Mouse (Mus musculus): ENCODE measurements around the gene Ppil4. TPM values are rescaled to one million over a fixed set of nuclear protein-coding genes. Genes with fewer than 3 reads are reported as not detected.
"Not testable (repeated sequence)": the region's sequence is repeated elsewhere in the genome, so short reads cannot be mapped to it uniquely, and the experiment has no call there.

Ppil4 gene
- polyA plus RNA-seq (2014; fragmentation: Nextera tagmentation; extraction: Ambion mirVana) = 43.5 and 44.0 TPM in 2 replicates

DNA sequence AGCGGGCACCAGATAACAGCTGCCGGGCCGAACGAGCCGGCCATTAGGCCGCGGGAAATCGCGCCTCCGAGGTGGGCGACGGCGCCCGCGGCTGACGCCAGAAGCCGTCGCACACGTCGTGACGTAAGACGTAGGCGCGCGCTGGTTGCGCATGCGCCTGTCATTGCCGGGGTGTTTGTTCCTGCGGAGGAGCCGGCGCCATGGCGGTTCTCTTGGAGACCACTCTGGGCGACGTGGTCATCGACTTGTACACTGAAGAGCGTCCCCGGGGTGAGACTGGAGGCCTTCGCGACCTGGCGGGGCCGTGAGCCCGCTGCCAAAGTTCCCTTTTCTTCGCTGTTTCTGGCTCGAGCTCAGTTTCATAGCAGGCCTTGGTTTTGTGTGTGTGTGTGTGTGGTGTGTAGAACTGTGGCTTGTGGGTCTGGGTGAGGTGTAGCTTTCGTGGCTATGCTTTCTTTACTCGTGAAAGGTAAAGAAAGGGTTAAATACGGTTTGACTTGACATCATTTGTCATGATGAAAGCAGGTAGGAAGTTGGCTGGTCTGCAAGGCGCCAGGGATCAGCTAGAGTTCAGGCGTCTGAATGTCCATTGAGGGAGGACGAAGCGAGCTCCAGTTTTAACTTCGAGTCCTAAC is at the start of gene Ppil4, which contains the start of gene Ginm1:
Ppil4 (plus strand) TSS at position 141 of the 635 bp plus-strand sequence.
Ginm1 (minus strand) TSS at position 74 of the 635 bp plus-strand sequence.
- Histone ChIP-seq H3K36me3 (ENCODE audit: control insufficient read depth, insufficient read depth, low read length) (peaks cover 27% of the 10 kb centered on the region), H3K4me1 (ENCODE audit: control insufficient read depth, insufficient read depth, low read length) (peaks cover 14% of the 10 kb centered on the region), H3K27ac (ENCODE audit: low read length) (peak within 1 kb of the TSS; percentile 13; the same call in 1 of the 2 replicates), H3K4me3 (ENCODE audit: low read depth, low read length) (peak within 1 kb of the TSS; percentile 89), H3K27me3 (ENCODE audit: control insufficient read depth, insufficient read depth, low read length) (no peaks in the 10 kb centered on the region), H3K4me2 (replicated peaks; ENCODE audit: low read depth, low read length) (peak within 1 kb of the TSS; percentile 59), H3K9me3 (ENCODE audit: control insufficient read depth, low read depth, low read length) (no peaks in the 10 kb centered on the region), H3K9ac (replicated peaks; ENCODE audit: low read depth, low read length) (peak within 1 kb of the TSS; percentile 66)
- peak; percentile 92 for ATAC-seq (ENCODE audit: insufficient number of reproducible peaks, insufficient read depth, low FRiP score, low read depth)
- under 1% methylated on average over 52 of the region's 52 CpGs for WGBS

DNA sequence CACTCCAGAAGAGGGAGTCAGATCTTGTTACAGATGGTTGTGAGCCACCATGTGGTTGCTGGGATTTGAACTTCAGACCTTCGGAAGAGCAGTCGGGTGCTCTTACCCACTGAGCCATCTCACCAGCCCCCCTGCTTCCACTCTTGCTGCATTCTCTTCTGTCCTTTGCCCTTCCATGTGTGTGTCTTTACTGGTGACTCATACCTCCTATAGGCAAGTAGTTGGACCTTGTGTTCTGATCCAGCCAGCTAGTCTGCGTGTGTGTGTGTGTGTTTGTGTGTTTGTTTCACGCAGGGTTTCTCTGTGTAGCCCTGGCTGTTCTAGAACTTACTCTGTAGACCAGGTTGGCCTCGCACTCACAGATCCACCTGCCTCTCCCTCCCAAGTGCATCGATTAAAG is 47.2 kb upstream of the Ppil4 start:
- not testable (repeated sequence) for ATAC-seq (ENCODE audit: insufficient number of reproducible peaks, insufficient read depth, low FRiP score, low read depth); H3K4me2 ChIP-seq (replicated peaks; ENCODE audit: low read depth, low read length); H3K27me3 ChIP-seq (ENCODE audit: control insufficient read depth, insufficient read depth, low read length); H3K4me3 ChIP-seq (ENCODE audit: low read depth, low read length); H3K9me3 ChIP-seq (ENCODE audit: control insufficient read depth, low read depth, low read length); H3K27ac ChIP-seq (ENCODE audit: low read length); H3K4me1 ChIP-seq (ENCODE audit: control insufficient read depth, insufficient read depth, low read length); H3K9ac ChIP-seq (replicated peaks; ENCODE audit: low read depth, low read length)
- WGBS = 89% methylated on average over 6 of the region's 6 CpGs
- peaks cover 40% of the 10 kb centered on the region for H3K36me3 ChIP-seq (ENCODE audit: control insufficient read depth, insufficient read depth, low read length)

DNA sequence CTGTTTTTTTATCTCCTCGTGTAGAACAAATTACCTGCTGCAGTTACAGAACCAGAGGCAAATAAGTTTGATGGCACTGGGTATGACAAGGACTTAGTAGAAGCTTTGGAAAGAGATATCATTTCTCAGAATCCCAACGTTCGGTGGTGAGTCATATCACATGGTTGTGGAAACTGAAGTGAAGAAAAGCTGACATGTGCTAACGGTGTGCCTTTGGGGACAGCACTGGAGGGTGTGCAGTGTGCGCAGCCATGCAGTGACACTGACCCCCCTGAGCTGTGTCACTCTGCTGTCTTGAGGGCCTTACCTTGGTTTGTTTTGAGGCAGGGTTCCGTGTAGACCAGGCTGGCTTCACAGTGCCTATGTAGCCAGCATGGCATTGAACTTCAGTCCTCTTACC is 43.9 kb upstream of the Ppil4 start:
- peaks cover 42% of the 10 kb centered on the region for H3K36me3 ChIP-seq (ENCODE audit: control insufficient read depth, insufficient read depth, low read length)
- WGBS = 85% methylated on average over 6 of the region's 6 CpGs
- H3K27ac ChIP-seq (ENCODE audit: low read length) = no peak overlapping the region

DNA sequence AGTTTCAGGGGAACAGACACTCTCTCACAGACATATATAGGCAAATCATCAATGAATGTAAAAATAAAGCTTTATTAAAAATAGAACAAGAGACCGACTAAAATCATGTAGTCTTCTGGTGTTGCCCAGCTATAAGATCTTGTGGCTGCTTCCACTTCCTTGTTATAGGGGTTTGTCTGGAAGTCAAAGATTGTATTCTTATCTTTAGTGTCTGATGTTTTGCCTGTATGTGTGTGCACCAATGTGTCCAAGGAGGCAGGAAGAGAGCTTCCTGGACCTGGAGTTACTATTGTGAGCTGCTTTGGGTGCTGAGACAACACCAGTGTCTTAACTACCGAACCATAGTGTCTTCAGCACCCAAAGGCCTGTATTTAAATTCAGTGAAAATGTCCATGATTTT is 35.1 kb upstream of the Ppil4 start:
- H3K4me1 ChIP-seq (ENCODE audit: control insufficient read depth, insufficient read depth, low read length) = no peaks in the 10 kb centered on the region
- peaks cover 36% of the 10 kb centered on the region for H3K36me3 ChIP-seq (ENCODE audit: control insufficient read depth, insufficient read depth, low read length)
- WGBS = 95% methylated on average over 2 of the region's 2 CpGs

More for the DNA sequence above, 43.9 kb upstream of the Ppil4 start:
- Histone ChIP-seq H3K4me1 (ENCODE audit: control insufficient read depth, insufficient read depth, low read length) (no peaks in the 10 kb centered on the region), H3K9me3 (ENCODE audit: control insufficient read depth, low read depth, low read length) (no peaks in the 10 kb centered on the region), H3K4me3 (ENCODE audit: low read depth, low read length) (no peak overlapping the region), H3K9ac (replicated peaks; ENCODE audit: low read depth, low read length) (no peak overlapping the region), H3K4me2 (replicated peaks; ENCODE audit: low read depth, low read length) (no peak overlapping the region), H3K27me3 (ENCODE audit: control insufficient read depth, insufficient read depth, low read length) (no peaks in the 10 kb centered on the region)
- ATAC-seq (ENCODE audit: insufficient number of reproducible peaks, insufficient read depth, low FRiP score, low read depth) = no peak

DNA sequence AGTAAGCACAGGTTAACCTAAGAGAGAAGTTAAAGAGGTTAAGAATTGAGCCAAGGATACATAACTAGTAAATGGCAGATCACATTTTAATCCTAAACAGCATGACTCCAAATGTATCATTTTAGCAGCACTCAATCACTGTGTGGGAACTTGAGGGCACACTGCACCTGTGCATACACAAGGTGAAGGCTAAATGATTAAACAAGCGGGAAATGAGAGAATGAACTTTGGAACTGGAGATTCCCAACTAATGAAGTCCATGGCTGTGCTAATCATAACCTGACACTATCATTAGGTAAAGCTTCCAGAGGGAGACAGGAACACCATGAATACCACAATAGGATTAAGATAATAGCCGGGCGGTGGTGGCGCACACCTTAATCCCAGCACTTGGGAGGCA is 20.3 kb upstream of the Ppil4 start:
- Histone ChIP-seq H3K4me1 (ENCODE audit: control insufficient read depth, insufficient read depth, low read length) (no peaks in the 10 kb centered on the region), H3K27ac (ENCODE audit: low read length) (no peak overlapping the region), H3K36me3 (ENCODE audit: control insufficient read depth, insufficient read depth, low read length) (peaks cover 46% of the 10 kb centered on the region), H3K4me3 (ENCODE audit: low read depth, low read length) (no peak overlapping the region), H3K9ac (replicated peaks; ENCODE audit: low read depth, low read length) (no peak overlapping the region), H3K27me3 (ENCODE audit: control insufficient read depth, insufficient read depth, low read length) (no peaks in the 10 kb centered on the region), H3K4me2 (replicated peaks; ENCODE audit: low read depth, low read length) (no peak overlapping the region), H3K9me3 (ENCODE audit: control insufficient read depth, low read depth, low read length) (no peaks in the 10 kb centered on the region)
- ATAC-seq (ENCODE audit: insufficient number of reproducible peaks, insufficient read depth, low FRiP score, low read depth) = no peak
- WGBS = 94% methylated on average over 4 of the region's 4 CpGs

More for the DNA sequence above, 35.1 kb upstream of the Ppil4 start:
- no peak for ATAC-seq (ENCODE audit: insufficient number of reproducible peaks, insufficient read depth, low FRiP score, low read depth)
- no peak overlapping the region for H3K4me2 ChIP-seq (replicated peaks; ENCODE audit: low read depth, low read length)
- no peaks in the 10 kb centered on the region for H3K9me3 ChIP-seq (ENCODE audit: control insufficient read depth, low read depth, low read length)
- H3K9ac ChIP-seq (replicated peaks; ENCODE audit: low read depth, low read length) = no peak overlapping the region
- no peaks in the 10 kb centered on the region for H3K27me3 ChIP-seq (ENCODE audit: control insufficient read depth, insufficient read depth, low read length)
- no peak overlapping the region for H3K4me3 ChIP-seq (ENCODE audit: low read depth, low read length)
- H3K27ac ChIP-seq (ENCODE audit: low read length) = no peak overlapping the region

DNA sequence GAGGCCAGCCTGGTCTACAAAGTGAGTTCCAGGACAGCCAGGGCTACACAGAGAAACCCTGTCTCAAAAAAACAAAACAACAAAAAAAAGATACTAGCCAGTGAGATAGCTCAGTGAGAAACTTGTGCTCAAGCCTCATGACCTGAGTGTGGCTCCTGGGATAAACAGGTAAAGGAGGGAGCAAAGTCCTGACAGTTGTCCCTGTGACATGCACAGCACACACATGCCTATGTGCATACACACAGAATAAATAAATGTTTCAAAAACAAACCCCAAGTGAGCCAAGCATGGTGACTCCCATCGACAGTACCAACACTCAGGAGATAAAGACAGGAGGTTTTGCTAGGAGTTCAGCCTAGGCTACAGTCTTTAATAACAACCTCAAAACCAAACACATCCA is 19.9 kb upstream of the Ppil4 start:
- WGBS = 94% methylated on average over 1 of the region's 1 CpGs
- no peak overlapping the region for H3K4me2 ChIP-seq (replicated peaks; ENCODE audit: low read depth, low read length)
- no peak overlapping the region for H3K9ac ChIP-seq (replicated peaks; ENCODE audit: low read depth, low read length)
- no peaks in the 10 kb centered on the region for H3K4me1 ChIP-seq (ENCODE audit: control insufficient read depth, insufficient read depth, low read length)
- H3K27me3 ChIP-seq (ENCODE audit: control insufficient read depth, insufficient read depth, low read length) = no peaks in the 10 kb centered on the region
- H3K9me3 ChIP-seq (ENCODE audit: control insufficient read depth, low read depth, low read length) = no peaks in the 10 kb centered on the region
- no peak overlapping the region for H3K4me3 ChIP-seq (ENCODE audit: low read depth, low read length)
- ATAC-seq (ENCODE audit: insufficient number of reproducible peaks, insufficient read depth, low FRiP score, low read depth) = no peak
- peaks cover 46% of the 10 kb centered on the region for H3K36me3 ChIP-seq (ENCODE audit: control insufficient read depth, insufficient read depth, low read length)
- H3K27ac ChIP-seq (ENCODE audit: low read length) = no peak overlapping the region

DNA sequence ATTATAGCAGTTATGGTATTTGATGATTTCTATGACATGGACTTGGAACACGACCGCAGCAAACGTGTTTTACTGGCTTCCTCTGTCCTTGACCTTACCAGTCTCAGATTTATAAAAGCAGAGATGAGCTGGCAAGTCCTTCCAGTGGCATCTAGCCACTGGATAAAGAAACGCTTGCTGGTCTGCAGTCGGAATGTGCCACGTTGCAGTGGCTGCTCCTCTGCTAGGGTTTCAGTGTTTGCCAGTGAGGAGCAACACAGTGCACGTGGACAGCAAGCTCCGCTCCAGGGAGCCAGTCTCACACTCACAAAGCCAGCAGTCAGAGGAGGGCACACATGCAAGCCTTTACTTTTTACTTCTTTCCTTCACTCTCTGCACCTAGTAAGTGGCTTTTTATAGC is 17.3 kb upstream of the Ppil4 start:
- 89% methylated on average over 8 of the region's 8 CpGs for WGBS
- Histone ChIP-seq H3K4me1 (ENCODE audit: control insufficient read depth, insufficient read depth, low read length) (no peaks in the 10 kb centered on the region), H3K4me2 (replicated peaks; ENCODE audit: low read depth, low read length) (no peak overlapping the region), H3K4me3 (ENCODE audit: low read depth, low read length) (no peak overlapping the region), H3K36me3 (ENCODE audit: control insufficient read depth, insufficient read depth, low read length) (peaks cover 46% of the 10 kb centered on the region), H3K9ac (replicated peaks; ENCODE audit: low read depth, low read length) (no peak overlapping the region), H3K27me3 (ENCODE audit: control insufficient read depth, insufficient read depth, low read length) (no peaks in the 10 kb centered on the region), H3K27ac (ENCODE audit: low read length) (no peak overlapping the region), H3K9me3 (ENCODE audit: control insufficient read depth, low read depth, low read length) (no peaks in the 10 kb centered on the region)
- no peak for ATAC-seq (ENCODE audit: insufficient number of reproducible peaks, insufficient read depth, low FRiP score, low read depth)

DNA sequence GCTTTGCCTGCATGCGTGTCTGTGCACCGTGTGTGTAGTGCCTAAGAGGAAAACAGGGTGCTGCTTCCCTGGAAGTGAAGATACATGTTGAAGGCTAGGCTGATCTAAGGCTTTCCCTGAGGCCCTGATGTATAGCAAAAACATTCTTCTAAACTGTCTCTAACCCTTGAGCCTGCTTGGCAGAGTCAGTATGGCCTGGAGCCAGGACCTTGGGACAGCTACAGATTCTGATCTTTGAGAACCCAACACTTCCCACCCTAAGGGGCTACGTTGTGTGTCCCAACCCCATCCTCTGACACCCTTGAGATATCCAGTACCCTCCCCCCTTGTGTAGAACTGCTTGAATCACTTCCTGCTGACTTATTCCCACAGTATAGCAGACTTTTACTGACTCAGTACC is 14.3 kb upstream of the Ppil4 start:
- ATAC-seq (ENCODE audit: insufficient number of reproducible peaks, insufficient read depth, low FRiP score, low read depth) = no peak
- 92% methylated on average over 3 of the region's 3 CpGs for WGBS
- no peak overlapping the region for H3K4me3 ChIP-seq (ENCODE audit: low read depth, low read length)
- H3K9me3 ChIP-seq (ENCODE audit: control insufficient read depth, low read depth, low read length) = no peaks in the 10 kb centered on the region
- no peaks in the 10 kb centered on the region for H3K27me3 ChIP-seq (ENCODE audit: control insufficient read depth, insufficient read depth, low read length)
- H3K9ac ChIP-seq (replicated peaks; ENCODE audit: low read depth, low read length) = no peak overlapping the region
- H3K4me2 ChIP-seq (replicated peaks; ENCODE audit: low read depth, low read length) = no peak overlapping the region
- no peaks in the 10 kb centered on the region for H3K4me1 ChIP-seq (ENCODE audit: control insufficient read depth, insufficient read depth, low read length)
- peaks cover 21% of the 10 kb centered on the region; the same call in 1 of the 2 replicates for H3K36me3 ChIP-seq (ENCODE audit: control insufficient read depth, insufficient read depth, low read length)
- no peak overlapping the region for H3K27ac ChIP-seq (ENCODE audit: low read length)
